Mouse (Mus musculus) naive thymus-derived CD4-positive, alpha-beta T cell, adult 2 months (primary cell): ENCODE results near the gene Cemip.
A peak's percentile ranks its signal among the peaks of the same experiment; 100 is the strongest.
"Not testable (repeated sequence)": the region's sequence is repeated elsewhere in the genome, so short reads cannot be mapped to it uniquely, and the experiment has no call there.

Experiments
- DNase-seq: peaks from one replicate; pipeline ENCODE4 v3.0.0-alpha.2; 2011; ENCODE audit warnings: low read depth

Gene Cemip

DNA sequence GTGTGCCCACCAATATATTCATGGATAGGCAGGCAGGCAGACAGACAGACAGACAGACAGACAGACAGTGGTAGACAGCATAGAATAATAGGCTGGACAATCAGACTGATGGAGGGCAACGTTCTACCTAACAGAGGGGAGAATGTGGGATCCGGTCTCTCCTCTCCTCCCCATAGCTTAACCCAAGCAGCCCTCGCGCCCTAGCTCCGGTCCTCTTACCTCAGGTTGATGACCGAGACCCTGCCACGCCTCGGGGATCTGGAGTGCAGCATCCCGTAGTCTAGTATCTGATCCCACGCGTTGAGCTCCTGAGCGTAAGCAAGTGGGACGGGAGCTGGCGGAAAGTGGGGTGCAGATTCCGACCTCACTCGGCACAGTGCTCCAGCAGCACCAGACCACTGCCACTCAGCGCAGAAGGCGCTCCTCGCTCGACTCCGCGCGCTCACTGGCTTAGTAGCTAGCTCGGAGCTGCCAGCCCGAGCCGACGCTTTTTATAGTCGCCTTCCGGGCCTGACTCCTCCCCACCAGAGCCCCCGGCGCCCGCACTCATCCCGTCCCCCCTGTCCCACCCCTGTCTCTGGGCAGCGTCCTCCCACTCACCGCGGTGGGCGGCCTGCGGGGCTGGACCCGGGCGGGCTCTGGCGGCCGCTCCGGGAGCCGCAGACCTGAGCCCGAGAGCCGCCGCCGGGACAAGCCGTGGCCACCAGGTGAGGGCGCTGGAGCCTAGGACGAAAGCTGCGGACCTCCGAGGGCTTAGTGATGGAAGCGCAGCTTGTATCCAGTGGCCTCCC lies at the start of gene Cemip:
Gene Cemip, minus strand, starts transcription at position 464 of the 791 bp plus-strand sequence.
- DNase-seq = peak; percentile 48

DNA sequence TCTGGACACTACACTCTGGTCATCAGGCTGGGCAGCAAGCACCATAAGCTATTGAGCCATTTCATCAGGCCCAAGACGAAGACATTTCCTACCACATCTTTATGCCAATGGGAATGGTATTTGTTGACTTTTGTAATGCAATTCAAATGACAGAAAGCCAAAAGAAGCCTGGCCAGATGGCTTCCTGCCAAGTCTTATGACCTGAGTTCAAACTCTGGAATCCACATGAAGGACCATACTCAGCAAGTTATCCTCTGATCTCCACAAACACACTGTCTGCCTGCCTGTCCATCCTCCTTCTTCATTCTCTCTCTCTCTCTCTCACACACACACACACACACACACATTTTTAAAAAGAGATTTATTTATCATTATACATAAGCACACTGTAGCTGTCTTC lies 46.4 kb upstream of the Cemip start:
- no peak for DNase-seq

DNA sequence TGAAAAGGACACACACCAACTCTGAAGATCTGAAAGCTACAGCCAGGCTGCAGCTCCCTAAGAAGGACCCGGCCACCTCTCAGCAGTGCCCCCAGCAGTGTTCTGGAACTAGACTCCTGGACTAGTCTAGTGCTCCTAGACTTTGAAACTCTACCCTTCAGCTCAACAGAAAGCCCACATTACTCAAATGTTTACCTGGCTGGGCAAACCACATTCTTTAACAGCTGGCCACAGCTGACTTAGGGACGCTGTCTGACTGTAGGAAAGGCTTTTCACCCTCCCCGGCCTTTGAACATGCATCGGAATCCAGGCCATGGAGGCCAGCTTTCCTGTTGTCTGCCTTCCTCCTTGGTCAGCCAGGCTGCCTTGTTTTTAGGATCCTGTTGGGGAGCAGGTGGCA lies 45.4 kb upstream of the Cemip start:
- DNase-seq = no peak

DNA sequence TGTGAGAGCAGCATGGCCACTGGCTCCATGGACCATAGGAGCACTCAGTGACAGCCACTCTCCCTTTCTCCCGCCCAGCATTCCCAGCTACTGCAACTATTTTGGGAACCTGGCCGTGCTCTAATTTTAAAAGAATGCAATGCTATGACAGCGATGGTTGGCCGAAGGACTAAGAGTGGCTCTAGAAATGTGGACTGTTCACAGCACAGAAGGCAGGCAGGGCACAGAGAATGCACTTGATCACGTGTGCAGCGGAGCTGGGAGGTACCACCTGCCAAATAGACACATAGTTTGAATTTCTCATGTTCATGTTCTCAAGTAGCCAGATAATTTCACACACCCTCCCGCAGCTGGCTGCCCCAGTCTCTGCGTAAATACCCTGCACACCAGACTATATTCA lies 42.4 kb upstream of the Cemip start:
- DNase-seq = no peak

DNA sequence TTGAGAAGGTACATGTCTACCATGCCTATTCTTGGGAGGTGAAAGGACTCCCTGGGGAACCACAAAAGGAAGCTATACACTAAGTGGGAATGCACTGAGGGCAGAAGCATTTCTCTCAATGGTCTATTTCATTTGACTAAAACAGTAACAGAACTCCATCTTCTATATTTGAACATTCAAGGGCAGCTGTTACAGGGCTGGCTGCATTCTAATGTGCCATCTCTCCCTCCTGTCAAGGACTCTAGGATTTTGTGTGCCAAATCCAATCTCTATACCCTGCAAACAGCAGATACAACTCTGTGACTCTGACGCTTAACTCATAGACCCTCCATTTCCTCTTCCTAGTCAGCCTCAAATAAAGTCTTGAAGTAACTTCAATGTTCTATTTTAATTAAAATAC lies 39.4 kb upstream of the Cemip start:
- DNase-seq = no peak

DNA sequence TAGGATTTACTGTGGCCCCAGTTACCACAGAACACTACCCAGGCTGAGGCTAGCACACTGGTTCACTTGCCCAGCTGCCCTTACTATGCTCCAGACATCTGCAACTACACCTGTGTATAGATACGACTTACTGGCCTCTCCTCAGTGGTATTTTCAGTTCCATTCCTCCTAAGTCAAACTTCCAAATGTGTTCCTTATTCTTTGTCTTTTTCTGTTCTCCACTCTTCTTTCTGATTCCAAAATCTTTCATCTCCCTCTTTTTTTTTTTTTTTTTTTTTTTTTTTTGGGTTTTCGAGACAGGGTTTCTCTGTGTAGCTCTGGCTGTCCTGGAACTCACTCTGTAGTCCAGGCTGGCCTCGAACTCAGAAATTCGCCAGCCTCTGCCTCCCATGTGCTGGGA lies 37.3 kb upstream of the Cemip start:
- not testable (repeated sequence) for DNase-seq

DNA sequence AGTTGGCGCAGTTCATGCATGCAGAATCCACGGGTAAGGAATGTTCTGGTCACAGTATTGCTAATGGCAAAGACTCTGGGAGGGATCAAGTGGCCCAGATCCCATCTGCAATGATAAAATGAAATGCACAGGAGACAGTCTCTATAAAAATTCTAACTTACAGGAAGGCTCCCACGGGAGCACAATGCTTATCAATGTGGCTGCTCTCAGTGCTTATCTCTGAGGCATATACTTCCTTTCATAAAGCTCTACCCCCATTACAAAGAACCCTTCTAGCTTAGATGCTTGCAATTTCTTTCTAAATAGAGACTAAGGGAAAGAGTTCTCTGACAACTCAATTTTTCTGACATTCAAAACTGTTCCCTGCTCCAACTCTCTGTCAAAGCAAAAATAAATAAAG lies 35.5 kb upstream of the Cemip start:
- DNase-seq = no peak

DNA sequence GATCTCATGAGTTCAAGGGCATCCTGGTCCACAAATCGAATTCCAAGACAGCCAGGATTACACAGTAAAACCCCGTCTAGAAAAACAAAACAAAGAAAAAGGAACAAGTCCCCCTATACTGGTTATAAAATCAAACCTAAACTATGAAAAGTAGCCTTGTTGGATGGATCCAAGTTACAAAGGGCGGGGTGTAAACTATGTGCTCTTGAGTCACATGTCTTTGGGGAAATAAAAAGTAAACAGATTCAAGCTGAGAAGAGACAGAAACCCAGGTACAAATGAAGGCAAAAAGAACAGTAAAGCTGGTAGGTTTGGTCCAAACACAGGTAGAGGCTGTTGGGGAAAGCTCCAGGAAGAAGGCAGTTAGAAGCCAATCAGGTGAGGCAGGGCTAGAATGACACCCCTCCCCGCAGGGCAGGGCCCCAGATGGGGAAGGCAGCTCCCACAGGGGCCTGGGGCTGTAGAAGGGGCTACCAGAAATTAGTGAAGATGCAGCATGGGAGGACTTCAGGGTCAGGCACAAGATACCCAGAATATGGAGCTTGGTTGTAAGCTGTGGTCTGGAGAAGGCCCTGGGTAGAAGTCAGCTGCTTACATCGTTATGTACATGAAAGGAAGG lies 33.9 kb upstream of the Cemip start:
- no peak for DNase-seq

DNA sequence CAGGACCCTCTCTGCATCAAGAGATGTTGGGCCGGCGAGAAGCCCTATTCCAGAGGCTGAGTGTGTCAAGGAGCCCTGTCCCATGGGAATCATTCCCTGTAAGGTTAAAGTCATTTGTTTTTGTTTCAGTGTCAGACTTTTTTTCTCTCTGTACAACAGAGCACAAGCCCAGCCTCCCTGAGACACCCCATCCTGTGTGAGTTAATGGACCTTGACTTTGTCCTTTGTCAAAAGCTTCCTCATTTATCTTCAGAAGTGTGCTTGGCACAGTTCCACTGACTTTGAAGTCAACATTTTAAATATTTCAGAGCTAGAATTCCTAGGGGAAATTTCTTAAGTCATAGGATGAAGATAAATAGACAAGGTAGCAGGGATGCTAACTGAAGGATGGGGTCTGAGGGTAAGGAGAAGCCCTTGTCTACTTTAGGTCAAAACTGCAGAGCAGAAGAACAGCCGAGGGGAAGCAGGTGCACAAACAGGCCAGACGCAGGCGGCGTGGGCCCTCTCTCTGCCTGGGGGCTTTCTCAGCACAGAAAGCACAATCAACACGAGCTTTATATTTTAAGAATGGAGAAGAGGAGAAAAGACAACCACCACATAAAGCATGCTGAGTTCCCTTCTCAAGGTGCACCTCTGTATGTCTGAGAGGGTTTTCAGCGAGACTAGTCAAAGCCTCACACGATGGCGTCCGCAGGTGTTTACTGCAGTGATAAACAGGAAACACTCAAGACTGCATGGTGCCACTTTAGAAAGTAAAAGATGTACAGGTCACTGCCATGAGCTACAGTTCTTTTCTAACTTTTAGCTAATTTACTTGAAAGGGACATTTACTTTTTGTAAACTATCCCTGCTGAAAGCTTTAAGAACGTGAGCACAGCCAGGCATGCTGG lies 33.2 kb upstream of the Cemip start:
- peak; percentile 35 for DNase-seq

DNA sequence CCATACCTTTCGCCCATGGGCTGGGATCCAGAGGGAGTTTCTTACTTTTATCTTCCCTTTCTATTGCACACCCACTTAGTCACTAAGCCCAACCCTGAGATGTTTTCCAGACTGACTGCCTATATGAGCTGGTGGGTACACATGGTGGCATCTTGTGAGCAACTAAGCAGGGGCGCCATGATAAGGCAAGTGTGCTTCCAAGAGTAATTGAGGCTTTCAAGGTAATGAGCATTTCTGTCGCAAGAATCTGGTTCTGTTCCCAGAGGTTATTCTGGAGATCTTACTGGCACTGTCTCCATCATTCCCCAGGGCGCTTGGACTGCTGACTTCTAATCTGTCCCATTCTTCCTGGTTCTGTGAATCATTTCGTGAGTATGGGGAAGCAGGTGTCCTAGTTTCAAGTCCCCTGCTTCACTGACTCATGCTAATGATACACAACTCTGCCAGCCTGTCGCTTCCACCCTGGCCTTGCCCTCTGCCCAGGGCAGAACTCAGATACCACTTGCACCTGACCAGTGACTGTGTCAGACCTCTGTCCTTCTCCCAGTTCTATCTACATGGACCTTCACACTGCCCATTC lies 31.3 kb upstream of the Cemip start:
- DNase-seq = no peak

DNA sequence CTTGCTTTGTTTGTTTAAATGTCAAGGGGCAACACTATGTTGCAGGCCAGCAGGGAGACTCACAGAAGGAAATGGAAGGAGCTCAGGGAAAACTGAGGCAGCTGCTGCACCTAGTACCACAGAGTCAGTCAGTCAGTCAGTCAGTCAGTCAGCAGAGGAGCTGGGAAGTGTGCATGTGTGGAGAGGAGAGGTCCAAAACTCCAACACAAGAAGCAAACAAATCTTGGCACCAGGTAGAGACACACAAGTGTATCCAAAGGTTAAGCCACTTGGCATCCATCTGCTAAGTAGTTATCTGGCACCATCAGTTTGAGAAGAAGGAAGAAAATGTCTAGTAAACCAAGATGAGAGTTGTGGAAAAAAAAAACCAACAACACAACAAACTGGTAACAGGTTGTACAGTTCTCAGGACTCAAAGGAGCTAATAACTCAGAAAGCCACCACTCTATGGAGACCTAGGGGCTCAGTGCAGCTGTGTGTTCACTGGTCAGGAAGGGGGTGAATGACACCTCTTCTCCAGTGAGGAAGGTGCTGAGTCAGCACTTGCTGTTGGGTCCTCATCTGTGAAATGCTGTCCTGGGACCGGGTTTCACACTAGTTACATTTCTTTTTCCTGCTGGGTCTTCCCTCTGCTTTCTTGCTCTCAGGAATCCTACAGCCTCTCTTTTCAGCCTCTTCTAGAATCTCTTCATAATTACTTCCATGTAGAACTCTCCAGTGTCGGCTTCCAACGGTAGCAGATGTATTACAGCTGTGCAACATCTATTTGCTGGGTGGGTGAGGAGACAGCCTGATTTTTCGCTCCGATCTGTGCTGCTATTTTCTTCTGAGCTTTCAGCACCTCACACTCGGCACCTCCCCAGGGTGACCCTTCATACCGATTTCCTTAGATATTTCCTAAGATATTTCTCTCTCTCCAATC lies 30.6 kb upstream of the Cemip start:
- no peak for DNase-seq

DNA sequence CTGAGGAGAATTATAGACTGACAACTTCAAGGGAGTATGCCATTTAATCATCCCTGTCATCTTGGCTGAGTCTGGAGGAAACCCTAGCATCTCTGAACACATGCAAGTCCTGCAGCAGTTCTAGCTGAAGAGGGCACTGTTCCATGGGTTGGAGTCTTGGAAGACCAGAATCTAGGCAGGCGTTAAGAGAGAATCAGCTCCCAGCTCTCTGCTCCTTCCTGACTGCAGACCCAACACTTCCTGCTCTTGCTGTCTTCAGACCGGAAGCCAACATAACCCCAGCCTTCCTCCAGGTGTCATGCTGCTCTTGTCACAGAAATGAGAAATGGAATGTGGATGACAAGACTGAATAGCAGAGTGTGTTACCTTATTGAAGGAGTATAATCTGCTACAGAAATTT lies 29.1 kb upstream of the Cemip start:
- peak; percentile 64 for DNase-seq

DNA sequence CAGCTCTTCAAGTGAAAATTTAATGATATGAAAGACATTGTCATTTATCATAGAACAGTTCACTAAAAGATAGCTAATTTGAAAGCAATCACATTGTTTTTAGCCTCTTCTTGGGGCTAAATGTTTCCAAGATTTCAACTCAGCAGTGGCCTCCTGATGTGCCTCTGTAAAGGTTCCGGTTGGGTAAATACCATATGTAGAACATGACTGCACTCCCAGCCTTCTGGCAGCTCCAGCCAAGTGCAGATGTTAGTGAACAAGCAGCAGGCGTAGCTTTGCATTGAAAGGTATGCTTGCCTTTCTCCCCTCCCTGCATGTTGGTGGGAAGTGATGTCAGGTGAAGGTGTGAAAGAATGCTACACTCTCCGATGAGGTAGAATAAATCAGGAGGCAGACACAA lies 28.5 kb upstream of the Cemip start:
- no peak for DNase-seq

DNA sequence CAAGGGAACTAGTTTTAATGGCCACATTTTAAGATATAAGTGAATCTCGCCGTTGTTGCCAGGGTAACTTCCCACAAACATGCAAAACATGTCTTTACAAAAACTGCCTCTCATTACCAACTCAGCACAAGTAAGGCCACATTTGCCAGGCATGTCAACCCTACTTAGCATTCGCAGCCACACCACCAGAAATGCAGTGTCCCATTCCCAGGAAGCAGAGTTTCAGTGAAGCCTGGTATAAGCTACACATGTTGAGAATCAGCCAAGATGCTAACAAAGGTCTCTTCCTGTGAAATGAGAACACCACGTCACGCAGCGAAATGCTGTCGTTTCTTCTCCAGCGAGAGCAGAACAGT lies 26.7 kb upstream of the Cemip start:
- DNase-seq = no peak

DNA sequence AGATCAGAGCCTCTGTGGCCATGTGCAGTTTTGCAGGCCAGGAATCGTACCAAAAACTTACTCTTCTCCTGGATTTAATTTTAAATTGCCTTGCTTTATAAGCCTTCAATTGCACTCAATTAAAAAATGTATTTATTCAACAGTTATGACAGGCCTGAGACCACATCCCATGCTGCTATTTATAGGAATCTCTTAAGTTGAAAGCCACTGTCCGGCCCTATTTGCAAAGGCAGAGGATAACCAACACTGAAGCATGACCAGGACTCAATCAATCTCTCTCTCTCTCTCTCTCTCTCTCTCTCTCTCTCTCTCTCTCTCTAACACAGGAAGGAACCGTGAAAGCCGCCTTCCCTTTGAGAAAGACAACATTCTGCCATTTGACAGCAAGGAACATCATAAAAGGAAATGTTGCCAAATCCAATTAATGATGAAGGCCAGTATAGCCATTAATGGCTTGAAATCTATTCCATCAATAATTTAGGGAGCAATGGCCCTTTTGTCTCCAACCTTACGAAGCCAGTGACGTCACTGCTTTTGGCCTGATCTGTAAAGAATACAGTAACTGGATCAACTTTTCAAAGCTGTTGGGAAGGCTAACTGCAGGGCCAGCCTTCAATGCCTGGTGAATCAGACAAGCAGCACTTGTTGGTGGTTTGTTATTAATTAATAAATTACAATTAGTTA lies 26.2 kb upstream of the Cemip start:
- DNase-seq = no peak

DNA sequence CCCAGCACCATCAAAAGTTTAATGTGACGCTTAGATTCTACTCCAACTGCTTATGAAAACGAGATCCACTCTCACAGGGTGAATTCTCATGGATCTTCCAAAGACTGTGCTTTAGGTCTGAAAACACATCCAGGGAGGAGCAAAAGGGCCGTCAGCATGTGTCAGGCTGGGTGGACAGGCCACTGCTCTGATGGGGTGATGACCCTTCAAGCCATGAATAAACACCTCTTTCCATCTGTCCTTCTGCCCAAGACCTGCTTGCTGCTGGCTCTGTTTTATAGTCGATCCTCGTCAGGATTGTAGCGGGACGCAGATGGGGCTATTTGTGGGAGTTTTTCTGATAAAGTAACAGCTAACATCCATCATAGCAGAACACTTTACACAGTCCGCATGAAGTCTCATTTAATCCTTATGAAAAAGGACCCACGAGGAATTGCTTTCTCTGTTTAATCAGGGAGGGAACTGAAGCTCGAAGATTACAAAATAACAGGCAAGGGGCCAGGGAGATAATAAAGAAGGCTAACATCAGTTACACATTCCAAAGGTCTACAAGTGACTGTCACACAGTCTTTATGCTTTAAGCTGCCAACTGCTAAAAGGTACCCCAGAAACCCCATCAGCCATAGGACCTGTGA lies 25.5 kb upstream of the Cemip start:
- no peak for DNase-seq

DNA sequence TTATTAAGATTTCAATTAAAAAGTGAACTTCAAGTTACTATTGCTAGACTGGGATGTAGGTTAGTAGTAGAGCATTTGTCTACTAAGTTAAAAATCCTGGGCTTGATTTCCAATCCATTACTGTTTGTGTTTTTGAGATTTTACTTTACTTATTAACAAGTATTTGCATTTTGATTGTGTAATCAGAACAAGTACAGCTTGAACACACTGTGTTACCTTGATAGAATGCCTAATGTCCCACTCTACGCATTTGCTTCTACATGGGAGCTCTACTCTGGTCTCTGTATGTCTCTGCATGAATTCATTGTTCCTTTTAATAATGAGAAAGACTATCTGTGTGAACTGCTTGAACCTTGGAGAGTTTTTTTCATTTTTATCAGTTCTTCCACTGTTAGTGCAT lies 20.6 kb upstream of the Cemip start:
- DNase-seq = no peak

DNA sequence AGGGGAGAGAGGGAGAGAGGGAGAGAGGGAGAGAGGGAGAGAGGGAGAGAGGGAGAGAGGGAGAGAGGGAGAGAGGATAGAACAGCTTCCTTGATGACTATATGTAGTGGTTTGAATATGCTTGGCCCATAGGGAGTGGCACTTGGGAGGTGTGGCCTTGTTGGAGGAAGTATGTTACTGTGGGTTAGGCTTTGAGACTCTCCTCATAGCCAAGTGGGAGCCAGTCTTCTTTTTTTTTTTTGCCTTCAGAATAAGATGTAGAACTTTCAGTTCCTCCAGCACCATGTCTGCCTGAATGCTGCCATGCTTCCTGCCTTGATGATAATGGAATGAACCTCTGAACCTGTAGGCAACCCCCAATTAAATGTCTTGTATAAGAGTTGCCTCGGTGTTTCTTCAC lies 16.3 kb upstream of the Cemip start:
- no peak for DNase-seq

DNA sequence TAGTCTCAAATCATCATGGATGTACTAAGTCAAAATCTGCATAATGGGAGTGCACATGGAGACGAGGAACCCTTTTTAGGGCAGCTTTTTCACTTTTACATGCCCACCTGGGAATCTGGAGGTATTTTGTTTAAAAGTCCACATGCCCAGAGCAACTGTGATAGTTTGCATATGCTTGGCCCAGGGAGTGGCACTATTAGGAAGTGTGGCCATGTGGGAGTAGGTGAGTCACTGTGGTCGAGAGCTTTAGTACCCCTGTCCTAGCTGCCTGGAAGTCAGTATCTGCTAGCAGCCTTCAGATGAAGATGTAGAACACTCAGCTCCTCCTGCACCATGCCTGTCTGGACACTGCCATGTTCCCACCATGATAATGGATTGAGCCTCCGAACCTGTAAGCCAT lies 14.4 kb upstream of the Cemip start:
- DNase-seq = no peak

DNA sequence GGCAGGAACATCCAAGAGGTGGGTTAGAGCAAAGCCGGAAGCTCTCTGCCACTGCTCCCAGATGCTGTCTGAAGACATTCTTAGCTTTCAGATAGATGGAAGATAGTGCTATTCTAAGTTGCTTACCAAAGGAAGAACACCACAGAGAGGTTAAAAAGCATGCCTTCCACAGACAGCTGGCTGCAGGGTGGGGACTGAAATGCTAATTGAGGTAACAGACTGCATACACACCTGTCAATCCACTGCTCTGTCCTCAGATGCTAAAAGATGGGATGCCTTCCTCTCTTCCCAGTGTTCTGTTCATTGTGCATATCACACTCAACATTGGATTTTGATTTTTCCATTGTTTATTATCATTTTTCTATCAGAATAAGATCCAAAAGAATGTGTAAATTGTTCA lies 11.8 kb upstream of the Cemip start:
- DNase-seq = no peak

DNA sequence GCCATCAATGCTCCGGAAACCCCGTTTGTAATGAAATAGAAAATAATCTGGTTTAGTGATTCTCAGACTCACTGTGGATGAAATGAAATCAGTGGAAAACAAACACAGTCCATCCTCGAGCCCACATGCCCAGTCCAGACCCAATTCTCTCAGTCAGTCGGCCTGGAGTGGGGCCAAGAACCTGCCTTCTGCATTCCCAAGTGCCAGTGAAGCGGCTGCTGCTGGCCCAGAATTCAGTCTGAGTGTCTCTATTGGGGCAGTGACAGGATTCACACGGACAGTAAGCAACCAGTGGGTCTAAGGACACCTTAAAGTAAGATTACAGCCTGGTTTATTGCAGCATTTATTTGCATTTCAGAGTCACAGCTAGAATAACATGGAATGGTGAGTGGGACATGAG lies 10.2 kb upstream of the Cemip start:
- no peak for DNase-seq
